Mouse (Mus musculus) right cerebral cortex, postnatal 10 days (tissue): ENCODE results near the gene Crlf1.

ENCODE experiments used
- DNase-seq, 2 experiments: peaks; one replicate each; pipeline ENCODE4 v3.0.0; 2021; ENCODE audit warnings: low spot score in 2 of 2

Crlf1 gene

GRCm38 (mm10) chr8:70469295-70469916, 23.6 kb upstream of the Crlf1 start:
- DNase-seq = no peak

GRCm38 (mm10) chr8:70469938-70470337, 23.0 kb upstream of the Crlf1 start:
- no peak for DNase-seq

- no peak for DNase-seq
Observed at GRCm38 (mm10) chr8:70471856-70472255, 21.1 kb upstream of the Crlf1 start.

GRCm38 (mm10) chr8:70476333-70477268, 16.4 kb upstream of the Crlf1 start, which contains the start of gene Klhl26:
Klhl26 (minus strand) TSS chr8:70476968.
- peak; percentile 95 for DNase-seq

GRCm38 (mm10) chr8:70477269-70477982, 15.5 kb upstream of the Crlf1 start:
- no peak for DNase-seq

GRCm38 (mm10) chr8:70481908-70482307, 11.1 kb upstream of the Crlf1 start:
- peak in 1 of 2 experiments; percentile 91 for DNase-seq

GRCm38 (mm10) chr8:70482943-70483342, 10.0 kb upstream of the Crlf1 start:
- DNase-seq = no peak

GRCm38 (mm10) chr8:70486191-70486681, 6.7 kb upstream of the Crlf1 start:
- no peak for DNase-seq

- DNase-seq = peak; percentile 73 to 78
Observed at GRCm38 (mm10) chr8:70486941-70487520, 5.9 kb upstream of the Crlf1 start, which contains the start of gene Tmem59l. Tmem59l (minus strand) TSS chr8:70487358.

- no peak for DNase-seq
Observed at GRCm38 (mm10) chr8:70487993-70488796, 4.8 kb upstream of the Crlf1 start.

- DNase-seq = no peak
Observed at GRCm38 (mm10) chr8:70488931-70489470, 4.0 kb upstream of the Crlf1 start.

- DNase-seq = no peak
Observed at GRCm38 (mm10) chr8:70489576-70489975, 3.4 kb upstream of the Crlf1 start.

GRCm38 (mm10) chr8:70490061-70490879, 2.7 kb upstream of the Crlf1 start:
- DNase-seq = no peak

GRCm38 (mm10) chr8:70490880-70491495, 2.0 kb upstream of the Crlf1 start:
- DNase-seq = no peak

GRCm38 (mm10) chr8:70493692-70494415, 896 bp downstream of the Crlf1 start:
- DNase-seq = peak in 1 of 2 experiments; percentile 30

GRCm38 (mm10) chr8:70494416-70494945, 1.5 kb downstream of the Crlf1 start:
- DNase-seq = peak in 1 of 2 experiments; percentile 23

GRCm38 (mm10) chr8:70495001-70495770, 2.2 kb downstream of the Crlf1 start:
- DNase-seq = peak in 1 of 2 experiments; percentile 25

- no peak for DNase-seq
Observed at GRCm38 (mm10) chr8:70495771-70496062, 2.8 kb downstream of the Crlf1 start.
